Mouse (Mus musculus) thymus, adult 2 months (tissue): Measurements from ENCODE around the gene Yipf2. TPM values are rescaled to one million over a fixed set of nuclear protein-coding genes. Genes with fewer than 3 reads are reported as not detected.

Experiments used
- DNase-seq: peaks from one replicate; pipeline ENCODE4 v3.0.0; 2021
- H3K27ac ChIP-seq: fragments of 200-500 bp; 2 replicates; pipeline ENCODE4 v1.5.1; 2012; ENCODE audit warnings: low read length, control low read depth; ENCODE audit not compliant: control insufficient read depth, insufficient read depth
- H3K27me3 ChIP-seq: fragments of 200-500 bp; 2 replicates; pipeline ENCODE4 v1.6.1; 2012; ENCODE audit warnings: mild to moderate bottlenecking, low read length, moderate library complexity, mixed read lengths; ENCODE audit not compliant: control insufficient read depth, insufficient read depth
- H3K36me3 ChIP-seq: fragments of 200-500 bp; 2 replicates; pipeline ENCODE4 v1.6.1; 2012; ENCODE audit warnings: mild to moderate bottlenecking, low read length, moderate library complexity; ENCODE audit not compliant: control insufficient read depth, insufficient read depth
- H3K4me1 ChIP-seq: fragments of 200-500 bp; replicated peaks from 2 replicates; pipeline ENCODE4 v1.6.1; 2012; ENCODE audit warnings: low read length; ENCODE audit not compliant: control insufficient read depth, insufficient read depth
- H3K4me3 ChIP-seq: fragments of 200-500 bp; 2 replicates; pipeline ENCODE4 v1.5.1; 2012; ENCODE audit warnings: mild to moderate bottlenecking, low read length, control low read depth, moderate library complexity; ENCODE audit not compliant: control insufficient read depth, insufficient read depth
- CTCF ChIP-seq: fragments of 200-500 bp; IDR thresholded peaks from 2 replicates; pipeline ENCODE4 v1.5.1; 2012; ENCODE audit warnings: mild to moderate bottlenecking, control low read depth, low read length, moderate library complexity, borderline replicate concordance; ENCODE audit not compliant: control insufficient read depth, poor library complexity, insufficient read depth; ENCODE audit errors: extremely low read depth
- POLR2A ChIP-seq: fragments of 200-500 bp; IDR thresholded peaks from 2 replicates; pipeline ENCODE4 v1.6.1; 2012; ENCODE audit warnings: mild to moderate bottlenecking, low read length, control low read depth, moderate library complexity; ENCODE audit not compliant: control insufficient read depth, poor library complexity, insufficient read depth; ENCODE audit errors: extremely low read depth
- WGBS: fragments of 180-500 bp; shearing (Covaris S2); methylation state at CpG from one replicate; pipeline ENCODE4 v1.1.7; 2018; 5-methylcytosine and 5-hydroxymethylcytosine counted together
- polyA plus RNA-seq: library from polyadenylated mRNA; depleted of rRNA; stranded (reverse); fragments of >200 nt; gene quantifications from 2 replicates; pipeline ENCODE4 v1.2.3, GENCODE M21; 2012

Gene Yipf2
- polyA plus RNA-seq, 1 experiment, result 50.6 TPM

DNA sequence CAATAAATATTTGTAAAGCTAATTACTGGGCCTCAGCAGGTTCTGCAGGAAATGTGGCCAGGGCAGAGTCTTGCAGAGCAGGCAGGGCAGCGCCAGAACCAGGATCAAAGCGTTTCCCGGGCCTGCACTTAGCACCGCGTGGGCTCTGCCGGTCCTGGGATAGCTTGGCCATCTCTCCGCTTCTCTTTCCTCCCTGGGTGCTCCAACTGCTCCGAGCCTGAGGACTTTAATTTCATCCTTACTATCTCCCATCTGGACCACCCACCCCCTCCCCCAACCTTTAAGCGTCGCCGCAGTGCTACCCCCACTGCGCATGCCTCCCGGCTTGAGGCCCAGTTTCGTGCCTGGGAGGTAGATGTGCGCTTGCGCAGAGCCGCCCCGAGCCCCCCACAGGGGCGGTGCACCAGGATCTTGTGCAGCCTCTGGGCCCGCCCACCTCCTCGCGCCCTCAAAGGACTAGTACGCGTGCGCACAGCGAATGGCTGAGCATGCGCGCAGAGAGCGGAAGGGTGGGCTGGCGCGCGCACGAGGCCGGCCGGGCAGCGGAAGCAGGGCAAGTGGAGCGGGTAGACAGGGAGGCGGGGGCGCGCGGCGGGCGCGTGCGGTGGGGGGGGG lies 23.1 kb upstream of the Yipf2 start, which contains the start of gene Smarca4:
Smarca4 (plus strand) TSS at position 553 of the 615 bp plus-strand sequence.
- Histone ChIP-seq H3K27me3 (no peaks in the 10 kb centered on the region), H3K4me3 (peak within 1 kb of the TSS; percentile 69), H3K4me1 (peaks cover 8% of the 10 kb centered on the region), H3K27ac (peak within 1 kb of the TSS; percentile 91), H3K36me3 (no peaks in the 10 kb centered on the region)
- WGBS, result under 1% methylated on average over 45 of the region's 45 CpGs
- peak; percentile 100 for DNase-seq
- peak; percentile 40; the same call in 1 of the 2 replicates for TF ChIP-seq CTCF
- TF ChIP-seq POLR2A, result peak; percentile 64

GRCm38 (mm10) chr9:21614864-21615616 lies 22.4 kb upstream of the Yipf2 start:
- no peaks in the 10 kb centered on the region for H3K27me3 ChIP-seq
- TF ChIP-seq CTCF (no peak), POLR2A (no peak)
- peak overlapping the region; percentile 36; the same call in 1 of the 2 replicates for H3K27ac ChIP-seq
- peak overlapping the region; percentile 69 for H3K4me3 ChIP-seq
- WGBS, result 73% methylated on average over 15 of the region's 15 CpGs
- no peaks in the 10 kb centered on the region for H3K36me3 ChIP-seq
- no peak for DNase-seq
- peaks cover 8% of the 10 kb centered on the region for H3K4me1 ChIP-seq

DNA sequence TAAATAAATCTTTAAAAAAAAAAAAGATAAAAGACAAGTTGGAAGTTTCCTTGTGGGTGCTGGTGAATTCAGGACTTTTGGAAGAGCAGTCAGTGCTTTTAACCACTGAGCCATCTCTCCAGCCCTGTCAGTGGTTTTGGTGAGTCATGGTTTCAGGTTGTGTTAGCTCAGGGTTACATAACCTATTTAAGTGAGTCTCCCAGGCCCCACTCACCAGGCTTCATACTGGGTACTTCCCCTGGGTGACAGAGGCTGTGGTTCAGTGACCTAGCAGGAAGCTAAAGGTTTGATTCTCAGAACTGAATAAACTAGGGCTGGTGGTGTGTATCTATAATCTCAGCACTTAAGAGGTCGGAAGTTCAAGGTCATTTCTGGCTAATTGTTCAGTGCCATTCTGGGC lies 17.2 kb upstream of the Yipf2 start:
- DNase-seq, result peak; percentile 65
- Histone ChIP-seq H3K4me3 (no peak overlapping the region), H3K36me3 (no peaks in the 10 kb centered on the region), H3K27ac (no peak overlapping the region), H3K4me1 (peaks cover 3% of the 10 kb centered on the region), H3K27me3 (no peaks in the 10 kb centered on the region)
- TF ChIP-seq CTCF, result no peak
- TF ChIP-seq POLR2A, result no peak
- WGBS, result 65% methylated on average over 1 of the region's 1 CpGs

DNA sequence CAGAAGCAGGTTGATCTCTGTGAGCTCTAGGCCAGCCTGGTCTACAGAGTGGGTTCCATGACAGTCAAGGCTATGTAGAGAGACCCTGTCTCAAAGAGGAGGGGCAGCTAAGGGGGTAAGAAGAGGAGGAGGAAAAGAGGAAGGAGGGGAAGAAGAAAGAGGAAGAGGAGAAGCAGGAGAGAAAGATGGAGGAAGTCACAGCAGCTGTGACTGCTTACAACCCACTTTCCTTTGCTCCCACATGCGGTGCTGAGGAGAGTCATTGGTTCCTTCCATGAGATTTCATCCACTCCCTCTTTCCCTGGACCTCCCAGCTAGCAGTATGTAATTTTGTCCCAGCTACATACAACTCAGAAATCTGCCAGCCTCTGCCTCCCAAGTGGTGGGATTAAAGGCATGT lies 14.0 kb upstream of the Yipf2 start:
- Histone ChIP-seq H3K4me1 (peaks cover 3% of the 10 kb centered on the region), H3K27ac (no peak overlapping the region), H3K27me3 (no peaks in the 10 kb centered on the region), H3K36me3 (no peaks in the 10 kb centered on the region), H3K4me3 (no peak overlapping the region)
- DNase-seq, result no peak
- TF ChIP-seq CTCF (no peak), POLR2A (no peak)
- 62% methylated on average over 1 of the region's 1 CpGs for WGBS

DNA sequence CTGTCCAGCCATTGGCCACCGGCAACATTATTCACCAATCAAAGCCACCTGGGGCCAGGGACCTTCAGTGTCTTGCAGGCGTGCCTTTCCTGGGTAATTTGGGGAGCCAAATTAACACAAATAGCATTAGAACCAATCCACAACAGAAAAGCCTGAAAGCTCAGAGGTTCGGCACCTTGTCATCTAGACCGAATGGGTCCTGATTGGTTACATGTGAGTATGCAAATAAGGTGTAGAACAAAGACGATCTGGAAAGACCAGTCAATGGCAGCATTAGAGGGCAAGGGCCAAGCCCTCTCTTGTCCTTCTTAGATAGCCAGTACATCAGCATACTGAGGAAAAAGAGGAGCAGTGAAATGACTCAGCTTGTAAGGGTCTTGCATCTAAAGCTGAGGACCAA lies 13.2 kb upstream of the Yipf2 start:
- 95% methylated on average over 5 of the region's 5 CpGs for WGBS
- no peak overlapping the region for H3K4me3 ChIP-seq
- H3K4me1 ChIP-seq, result peaks cover 3% of the 10 kb centered on the region
- no peaks in the 10 kb centered on the region for H3K27me3 ChIP-seq
- no peak overlapping the region for H3K27ac ChIP-seq
- no peaks in the 10 kb centered on the region for H3K36me3 ChIP-seq
- no peak for TF ChIP-seq CTCF
- TF ChIP-seq POLR2A, result no peak
- no peak for DNase-seq

DNA sequence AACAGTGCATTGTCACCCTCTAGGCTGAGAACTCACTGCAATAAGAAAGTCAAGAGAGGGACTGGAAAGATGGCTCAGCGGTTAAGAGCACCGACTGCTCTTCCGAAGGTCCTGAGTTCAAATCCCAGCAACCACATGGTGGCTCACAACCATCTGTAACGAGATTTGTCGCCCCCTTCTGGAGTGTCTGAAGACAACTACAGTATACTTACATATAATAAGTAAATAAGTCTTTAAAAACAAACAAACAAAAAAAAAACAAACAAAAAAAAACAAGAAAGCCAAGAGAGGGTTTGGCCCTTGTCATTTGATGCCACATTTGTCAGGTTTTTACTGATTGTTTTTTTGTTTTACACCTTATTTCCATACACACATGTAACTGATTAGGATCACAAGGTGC lies 11.5 kb upstream of the Yipf2 start:
- H3K27ac ChIP-seq, result no peak overlapping the region
- peaks cover 1% of the 10 kb centered on the region for H3K4me1 ChIP-seq
- H3K27me3 ChIP-seq, result no peaks in the 10 kb centered on the region
- 91% methylated on average over 5 of the region's 5 CpGs for WGBS
- H3K36me3 ChIP-seq, result no peaks in the 10 kb centered on the region
- TF ChIP-seq POLR2A, result no peak
- no peak for TF ChIP-seq CTCF
- H3K4me3 ChIP-seq, result no peak overlapping the region
- no peak for DNase-seq
